Mouse (Mus musculus) liver, adult 2 months (tissue): ENCODE data around the gene Gpr137.

Source experiments
- CTCF ChIP-seq: fragments of 200-500 bp; IDR thresholded peaks from 2 replicates; pipeline ENCODE4 v1.5.1; 2011; ENCODE audit warnings: low read depth, low read length, control low read depth
- POLR2A ChIP-seq: fragments of 200-500 bp; IDR thresholded peaks from 2 replicates; pipeline ENCODE4 v1.6.1; 2011; ENCODE audit warnings: low read length, control low read depth; ENCODE audit not compliant: insufficient read depth; ENCODE audit errors: extremely low read depth

GRCm38 (mm10) chr19:6925307-6925573 lies 17.0 kb downstream of the Gpr137 start, which contains the start of gene Catsperz:
- TF ChIP-seq POLR2A (no peak), CTCF (no peak)
